Mouse (Mus musculus): ENCODE data around the gene P4ha1. TPM values are rescaled to one million over a fixed set of nuclear protein-coding genes. Genes with fewer than 3 reads are reported as not detected.

Gene P4ha1
- polyA plus RNA-seq (2015; fragmentation: Nextera tagmentation; extraction: Ambion mirVana): 76.2 and 91.3 TPM in 2 replicates

- ATAC-seq (ENCODE audit: insufficient number of reproducible peaks, insufficient read depth, low FRiP score, low TSS enrichment, low read depth): peak; percentile 98
- Histone ChIP-seq H3K9me3 (no peaks in the 10 kb centered on the region), H3K4me3 (peak within 1 kb of the TSS; percentile 82), H3K27me3 (no peaks in the 10 kb centered on the region), H3K4me1 (peaks cover 26% of the 10 kb centered on the region), H3K27ac (peak within 1 kb of the TSS; percentile 97), H3K9ac (peak within 1 kb of the TSS; percentile 96), H3K4me2 (peak within 1 kb of the TSS; percentile 80), H3K36me3 (no peaks in the 10 kb centered on the region)
- WGBS: under 1% methylated on average over 39 of the region's 39 CpGs
Observed at GRCm38 (mm10) chr10:59323100-59323487, at the start of gene P4ha1. P4ha1 (plus strand) TSS chr10:59323296.

- no peak overlapping the region for H3K4me3 ChIP-seq
- H3K36me3 ChIP-seq: no peaks in the 10 kb centered on the region
- H3K27ac ChIP-seq: no peak overlapping the region
- H3K27me3 ChIP-seq: no peaks in the 10 kb centered on the region
- no peak for ATAC-seq (ENCODE audit: insufficient number of reproducible peaks, insufficient read depth, low FRiP score, low TSS enrichment, low read depth)
- no peaks in the 10 kb centered on the region for H3K9me3 ChIP-seq
- H3K4me2 ChIP-seq: no peak overlapping the region
- peaks cover 3% of the 10 kb centered on the region; the same call in 1 of the 2 replicates for H3K4me1 ChIP-seq
- H3K9ac ChIP-seq: no peak overlapping the region
- WGBS: 84% methylated on average over 5 of the region's 5 CpGs
Observed at GRCm38 (mm10) chr10:59275745-59276144, 47.4 kb upstream of the P4ha1 start.

GRCm38 (mm10) chr10:59277116-59277515 is 46.0 kb upstream of the P4ha1 start:
- H3K36me3 ChIP-seq: no peaks in the 10 kb centered on the region
- H3K9ac ChIP-seq: no peak overlapping the region
- no peak for ATAC-seq (ENCODE audit: insufficient number of reproducible peaks, insufficient read depth, low FRiP score, low TSS enrichment, low read depth)
- no peak overlapping the region for H3K4me2 ChIP-seq
- H3K9me3 ChIP-seq: no peaks in the 10 kb centered on the region
- H3K27ac ChIP-seq: no peak overlapping the region
- WGBS: 48% methylated on average over 10 of the region's 10 CpGs
- no peaks in the 10 kb centered on the region for H3K27me3 ChIP-seq
- no peak overlapping the region for H3K4me3 ChIP-seq
- peaks cover 3% of the 10 kb centered on the region; the same call in 1 of the 2 replicates for H3K4me1 ChIP-seq

DNA sequence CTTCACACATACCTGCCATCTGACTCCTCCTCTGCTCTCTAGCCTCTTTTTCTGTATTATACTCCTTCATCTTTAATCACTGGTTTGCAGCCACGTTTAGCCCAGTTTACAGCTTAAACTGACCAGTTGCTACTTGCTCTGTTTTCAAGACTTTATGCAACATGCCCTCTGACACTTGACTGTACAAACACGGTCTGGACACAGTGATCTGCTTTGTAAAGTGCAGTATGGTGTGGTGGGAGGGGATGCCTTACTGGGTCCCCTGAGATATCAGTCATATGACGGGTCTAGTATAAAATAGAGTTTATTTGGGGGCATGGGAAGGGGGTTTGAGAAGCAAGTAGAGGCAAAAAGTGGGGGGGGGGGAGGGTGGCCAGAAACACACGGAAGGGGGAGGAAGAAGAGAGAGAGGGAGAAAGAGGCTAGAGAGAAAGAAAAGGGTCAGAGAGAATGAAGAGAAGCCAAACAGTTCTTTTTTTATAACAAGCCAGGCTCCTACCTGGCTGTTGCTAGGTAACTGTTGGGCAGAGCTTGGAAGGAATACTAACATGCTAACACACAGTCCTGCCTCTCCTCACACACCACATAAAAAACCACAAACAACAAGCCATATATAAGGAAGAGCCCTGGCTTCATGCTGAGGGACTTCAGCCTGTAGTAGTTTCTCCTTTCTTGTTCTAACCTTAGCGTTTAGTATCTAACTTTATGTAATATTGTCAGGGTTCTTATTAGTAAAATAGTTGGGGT is 45.2 kb upstream of the P4ha1 start:
- no peak overlapping the region for H3K4me2 ChIP-seq
- no peaks in the 10 kb centered on the region for H3K9me3 ChIP-seq
- no peak overlapping the region for H3K27ac ChIP-seq
- H3K9ac ChIP-seq: no peak overlapping the region
- no peaks in the 10 kb centered on the region for H3K36me3 ChIP-seq
- H3K4me3 ChIP-seq: no peak overlapping the region
- peaks cover 3% of the 10 kb centered on the region; the same call in 1 of the 2 replicates for H3K4me1 ChIP-seq
- no peak for ATAC-seq (ENCODE audit: insufficient number of reproducible peaks, insufficient read depth, low FRiP score, low TSS enrichment, low read depth)
- 62% methylated on average over 5 of the region's 5 CpGs for WGBS
- no peaks in the 10 kb centered on the region for H3K27me3 ChIP-seq

DNA sequence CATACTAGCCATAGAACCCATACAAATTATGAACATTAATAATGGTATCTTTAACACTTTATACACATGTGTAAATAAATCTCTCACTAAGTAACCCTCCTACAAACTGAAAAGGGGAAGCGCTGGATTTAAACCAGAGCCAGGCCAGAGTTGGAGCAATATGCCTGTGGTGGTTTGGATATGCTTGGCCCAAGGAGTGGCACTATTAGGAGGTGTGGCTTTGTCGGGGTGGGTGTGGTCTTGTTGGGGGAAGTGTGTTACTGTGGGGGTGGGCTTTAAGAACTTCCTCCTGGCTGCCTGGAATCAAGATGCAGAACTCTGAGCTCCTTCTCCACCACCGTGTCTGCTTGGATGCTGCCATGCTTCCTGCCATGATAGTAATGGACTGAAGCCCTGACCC is 39.9 kb upstream of the P4ha1 start:
- no peak for ATAC-seq (ENCODE audit: insufficient number of reproducible peaks, insufficient read depth, low FRiP score, low TSS enrichment, low read depth)
- Histone ChIP-seq H3K4me3 (no peak overlapping the region), H3K9ac (no peak overlapping the region), H3K27me3 (no peaks in the 10 kb centered on the region), H3K4me1 (peaks cover 5% of the 10 kb centered on the region), H3K27ac (no peak overlapping the region), H3K4me2 (no peak overlapping the region), H3K36me3 (no peaks in the 10 kb centered on the region), H3K9me3 (no peaks in the 10 kb centered on the region)
- 72% methylated on average over 3 of the region's 3 CpGs for WGBS

- H3K36me3 ChIP-seq: no peaks in the 10 kb centered on the region
- H3K9me3 ChIP-seq: no peaks in the 10 kb centered on the region
- no peaks in the 10 kb centered on the region for H3K27me3 ChIP-seq
- H3K4me1 ChIP-seq: peaks cover 5% of the 10 kb centered on the region
- ATAC-seq (ENCODE audit: insufficient number of reproducible peaks, insufficient read depth, low FRiP score, low TSS enrichment, low read depth): no peak
- 53% methylated on average over 1 of the region's 1 CpGs for WGBS
- no peak overlapping the region for H3K27ac ChIP-seq
- no peak overlapping the region for H3K4me2 ChIP-seq
- H3K4me3 ChIP-seq: no peak overlapping the region
- no peak overlapping the region for H3K9ac ChIP-seq
Observed at GRCm38 (mm10) chr10:59283749-59284148, 39.3 kb upstream of the P4ha1 start.

DNA sequence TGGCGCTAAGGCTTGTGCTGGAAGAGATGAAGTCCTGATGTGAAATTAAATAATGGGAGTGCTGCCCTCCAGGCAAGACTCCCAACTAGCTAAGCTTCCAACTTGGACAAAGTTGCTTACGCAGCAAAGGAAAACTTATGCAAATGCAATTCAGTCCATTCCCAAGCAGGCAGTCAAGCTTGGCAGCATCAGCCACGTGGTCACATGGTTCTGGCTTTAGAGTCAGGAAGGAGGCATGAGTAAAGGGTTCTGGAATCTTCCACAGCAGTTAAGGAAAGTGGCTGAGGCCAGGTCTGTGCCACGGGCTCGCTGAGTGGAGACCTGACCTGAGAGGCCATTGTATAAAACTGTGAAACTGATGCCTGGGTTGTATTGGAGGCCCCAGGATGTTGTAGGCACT is 37.6 kb upstream of the P4ha1 start:
- Histone ChIP-seq H3K27ac (peak overlapping the region; percentile 72), H3K9ac (no peak overlapping the region), H3K4me2 (no peak overlapping the region), H3K9me3 (no peaks in the 10 kb centered on the region), H3K27me3 (no peaks in the 10 kb centered on the region), H3K36me3 (no peaks in the 10 kb centered on the region), H3K4me3 (no peak overlapping the region), H3K4me1 (peaks cover 5% of the 10 kb centered on the region)
- WGBS: 54% methylated on average over 5 of the region's 5 CpGs
- no peak for ATAC-seq (ENCODE audit: insufficient number of reproducible peaks, insufficient read depth, low FRiP score, low TSS enrichment, low read depth)

- H3K4me3 ChIP-seq: no peak overlapping the region
- no peaks in the 10 kb centered on the region for H3K9me3 ChIP-seq
- H3K9ac ChIP-seq: no peak overlapping the region
- H3K4me2 ChIP-seq: no peak overlapping the region
- H3K27ac ChIP-seq: no peak overlapping the region
- no peaks in the 10 kb centered on the region for H3K36me3 ChIP-seq
- no peaks in the 10 kb centered on the region for H3K27me3 ChIP-seq
- no peak for ATAC-seq (ENCODE audit: insufficient number of reproducible peaks, insufficient read depth, low FRiP score, low TSS enrichment, low read depth)
- WGBS: 60% methylated on average over 2 of the region's 2 CpGs
- H3K4me1 ChIP-seq: peaks cover 6% of the 10 kb centered on the region
Observed at GRCm38 (mm10) chr10:59287251-59287650, 35.8 kb upstream of the P4ha1 start.

DNA sequence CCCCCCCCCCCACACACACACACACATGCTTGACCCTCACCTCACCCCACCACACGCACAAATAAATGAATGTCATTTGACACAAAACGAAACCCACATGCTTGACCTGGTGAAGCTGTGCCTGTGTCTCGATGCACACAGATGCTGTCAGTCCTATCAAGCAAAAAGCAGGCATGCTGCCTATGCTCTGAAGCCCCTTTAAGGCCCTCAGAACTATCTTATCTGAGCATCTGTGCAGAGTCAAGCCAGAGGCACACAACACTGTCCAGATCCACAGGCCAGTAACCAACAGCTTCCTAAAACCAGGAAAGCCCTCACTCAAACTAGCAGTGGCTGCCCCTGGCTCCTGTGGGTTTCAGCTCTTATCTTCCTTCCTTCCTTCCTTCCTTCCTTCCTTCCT is 35.4 kb upstream of the P4ha1 start:
- no peaks in the 10 kb centered on the region for H3K36me3 ChIP-seq
- ATAC-seq (ENCODE audit: insufficient number of reproducible peaks, insufficient read depth, low FRiP score, low TSS enrichment, low read depth): no peak
- H3K9me3 ChIP-seq: no peaks in the 10 kb centered on the region
- no peak overlapping the region for H3K4me3 ChIP-seq
- 34% methylated on average over 3 of the region's 3 CpGs for WGBS
- H3K4me2 ChIP-seq: no peak overlapping the region
- H3K9ac ChIP-seq: no peak overlapping the region
- peaks cover 8% of the 10 kb centered on the region for H3K4me1 ChIP-seq
- H3K27me3 ChIP-seq: no peaks in the 10 kb centered on the region
- no peak overlapping the region for H3K27ac ChIP-seq

GRCm38 (mm10) chr10:59289062-59289461 is 34.0 kb upstream of the P4ha1 start:
- H3K4me3 ChIP-seq: no peak overlapping the region
- no peaks in the 10 kb centered on the region; the same call in 1 of the 2 replicates for H3K27me3 ChIP-seq
- 48% methylated on average over 8 of the region's 8 CpGs for WGBS
- no peak overlapping the region for H3K9ac ChIP-seq
- H3K4me2 ChIP-seq: no peak overlapping the region
- H3K9me3 ChIP-seq: no peaks in the 10 kb centered on the region
- ATAC-seq (ENCODE audit: insufficient number of reproducible peaks, insufficient read depth, low FRiP score, low TSS enrichment, low read depth): no peak
- H3K36me3 ChIP-seq: no peaks in the 10 kb centered on the region
- peaks cover 8% of the 10 kb centered on the region for H3K4me1 ChIP-seq
- H3K27ac ChIP-seq: no peak overlapping the region

- Histone ChIP-seq H3K4me2 (no peak overlapping the region), H3K9me3 (no peaks in the 10 kb centered on the region), H3K36me3 (no peaks in the 10 kb centered on the region), H3K9ac (no peak overlapping the region), H3K4me3 (no peak overlapping the region), H3K27ac (no peak overlapping the region), H3K27me3 (no peaks in the 10 kb centered on the region; the same call in 1 of the 2 replicates), H3K4me1 (0 out of 2 replicates have a peak, but pooled peaks cover 3% of the 10 kb centered on the region)
- no peak for ATAC-seq (ENCODE audit: insufficient number of reproducible peaks, insufficient read depth, low FRiP score, low TSS enrichment, low read depth)
- 50% methylated on average over 3 of the region's 3 CpGs for WGBS
Observed at GRCm38 (mm10) chr10:59291536-59291935, 31.6 kb upstream of the P4ha1 start.

DNA sequence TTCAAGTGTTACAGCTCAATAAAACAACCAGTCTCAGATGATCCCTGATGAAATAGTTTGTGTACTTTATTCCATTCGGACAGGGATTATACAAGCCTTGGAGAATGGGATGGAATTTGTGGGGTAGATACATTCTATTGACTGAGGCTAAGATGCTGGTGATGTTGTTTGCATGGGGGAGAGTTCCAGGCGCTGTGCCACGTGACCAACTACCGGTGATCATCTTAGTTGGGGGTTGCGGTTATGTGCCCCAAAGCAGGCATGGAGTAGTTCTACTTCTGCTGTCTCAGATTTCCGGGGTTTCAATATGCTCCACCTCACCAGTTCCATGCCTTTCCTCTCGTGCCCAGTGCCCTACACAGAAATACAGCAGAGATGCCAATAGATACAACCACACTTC is 31.0 kb upstream of the P4ha1 start:
- H3K4me1 ChIP-seq: 0 out of 2 replicates have a peak, but pooled peaks cover 3% of the 10 kb centered on the region
- no peak overlapping the region for H3K9ac ChIP-seq
- H3K4me2 ChIP-seq: no peak overlapping the region
- no peaks in the 10 kb centered on the region for H3K36me3 ChIP-seq
- H3K4me3 ChIP-seq: no peak overlapping the region
- WGBS: 77% methylated on average over 7 of the region's 7 CpGs
- no peak overlapping the region for H3K27ac ChIP-seq
- no peaks in the 10 kb centered on the region; the same call in 1 of the 2 replicates for H3K27me3 ChIP-seq
- no peak for ATAC-seq (ENCODE audit: insufficient number of reproducible peaks, insufficient read depth, low FRiP score, low TSS enrichment, low read depth)
- H3K9me3 ChIP-seq: no peaks in the 10 kb centered on the region
